Mouse (Mus musculus): ENCODE results near the gene Mag. TPM values are rescaled to one million over a fixed set of nuclear protein-coding genes. Genes with fewer than 3 reads are reported as not detected.

Gene Mag
- 0.99 and 1.1 TPM in 2 replicates for polyA plus RNA-seq (2012; rRNA removed)

DNA sequence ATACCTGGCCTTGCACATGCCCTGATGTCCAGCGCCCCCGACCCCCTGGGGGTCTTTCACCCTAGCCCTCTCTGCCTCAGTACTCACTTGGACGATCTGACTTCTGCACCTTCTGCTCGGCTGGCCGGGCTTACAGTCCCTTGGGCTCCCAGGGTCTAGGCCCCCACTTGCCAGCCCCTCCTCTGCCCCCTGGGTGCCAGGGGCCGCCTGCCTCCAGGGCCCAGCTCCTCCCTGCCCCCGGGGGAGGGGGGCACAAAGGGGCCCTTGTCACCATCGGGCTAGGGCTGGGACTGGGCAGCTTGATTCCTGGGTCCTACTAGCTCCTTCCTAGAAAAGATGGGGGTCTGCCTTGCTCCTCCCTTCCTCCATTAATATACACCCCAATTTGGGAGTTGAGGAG, at the start of gene Mag:
TSS of gene Mag (minus strand) at position 142 of the 400 bp plus-strand sequence.

DNA sequence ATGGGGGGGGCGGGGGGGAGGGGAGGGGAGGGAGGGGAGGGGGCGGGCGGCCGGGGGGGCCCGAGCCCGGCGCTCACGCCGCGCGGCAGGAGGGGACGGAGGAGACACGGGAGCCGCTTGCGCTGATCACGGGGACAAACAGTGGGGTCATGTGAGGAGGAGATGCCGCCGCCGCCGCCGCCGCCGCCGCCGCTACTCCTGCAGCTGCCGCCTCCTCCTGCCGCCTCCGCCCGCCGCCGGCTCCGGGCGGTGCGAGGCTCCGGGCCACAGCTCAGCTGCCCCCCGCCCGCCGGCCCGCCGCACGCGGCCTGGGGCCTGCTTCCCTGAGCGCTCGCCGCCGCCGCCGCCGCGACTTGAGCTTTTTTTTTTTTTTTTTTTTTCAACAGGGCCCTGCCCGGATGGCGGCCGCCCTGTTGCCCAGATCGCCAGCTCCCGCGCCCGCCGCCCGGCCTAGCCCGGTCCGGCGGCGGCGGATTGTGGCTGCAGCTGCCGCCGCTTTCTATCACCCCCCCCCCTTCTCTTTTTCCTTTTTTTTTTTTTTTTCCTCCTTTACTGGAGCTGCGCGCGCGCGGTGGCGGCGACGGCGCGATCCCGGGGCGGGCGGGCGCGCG, 42.2 kb upstream of the Mag start, which contains the start of gene Usf2:
TSS of gene Usf2 (minus strand) at position 48 of the 611 bp plus-strand sequence.

DNA sequence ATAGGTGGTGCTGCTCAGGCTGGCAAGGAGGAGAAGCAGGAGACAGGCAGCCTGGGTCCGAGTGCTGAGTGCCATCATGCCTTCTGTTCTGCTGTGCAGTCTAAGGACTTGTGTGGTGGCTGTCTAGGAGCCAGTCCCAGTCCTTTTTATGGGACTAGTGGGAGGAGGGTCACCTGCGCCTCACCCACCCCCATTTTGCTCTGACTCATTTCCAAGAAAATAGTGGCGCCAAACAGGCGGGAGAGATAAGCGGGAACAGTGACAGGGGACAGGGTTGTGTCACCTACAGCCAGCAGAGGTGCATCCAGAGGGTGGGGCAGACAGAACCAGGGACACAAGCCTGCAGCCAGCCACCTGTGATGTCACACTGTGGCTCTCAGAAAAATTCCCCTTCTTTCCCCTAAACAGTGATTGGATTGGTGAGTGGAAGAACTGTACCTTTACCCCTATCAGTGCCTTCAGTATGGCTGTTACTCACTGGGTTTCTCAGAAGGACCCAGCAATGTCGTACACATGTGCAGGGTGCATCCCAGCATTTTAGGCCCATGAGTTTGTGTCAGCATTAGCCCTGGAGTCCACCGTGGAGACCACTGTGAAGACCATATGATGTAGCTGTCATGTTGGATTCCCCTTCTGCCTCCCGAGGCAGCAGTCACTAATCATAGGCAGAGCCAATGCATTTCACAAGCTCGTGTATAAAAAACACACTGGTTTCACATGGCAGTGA, 29.4 kb upstream of the Mag start, which contains the start of gene Hamp:
TSS of gene Hamp (minus strand) at position 124 of the 727 bp plus-strand sequence.

DNA sequence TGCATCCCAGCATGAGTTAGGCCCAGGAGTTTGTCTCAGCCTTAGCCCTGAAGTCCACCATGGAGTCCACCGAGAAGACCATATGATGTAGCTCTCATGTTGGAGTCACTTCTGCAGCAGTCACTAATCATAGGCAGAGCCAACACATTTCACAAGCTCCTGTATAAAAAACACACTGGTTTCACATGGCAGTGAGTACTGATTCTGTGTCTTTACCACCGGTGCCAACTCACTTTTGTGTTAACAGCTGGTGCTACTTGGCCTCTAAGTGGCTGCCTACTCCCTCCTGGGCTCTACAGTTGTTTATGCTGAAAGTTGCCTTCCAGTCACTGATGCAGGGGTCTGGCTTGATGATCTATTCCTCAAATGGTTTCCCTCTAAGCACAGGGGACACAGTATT, 9.9 kb upstream of the Mag start, which contains the start of gene Hamp2:
TSS of gene Hamp2 (minus strand) at position 101 of the 400 bp plus-strand sequence.

DNA sequence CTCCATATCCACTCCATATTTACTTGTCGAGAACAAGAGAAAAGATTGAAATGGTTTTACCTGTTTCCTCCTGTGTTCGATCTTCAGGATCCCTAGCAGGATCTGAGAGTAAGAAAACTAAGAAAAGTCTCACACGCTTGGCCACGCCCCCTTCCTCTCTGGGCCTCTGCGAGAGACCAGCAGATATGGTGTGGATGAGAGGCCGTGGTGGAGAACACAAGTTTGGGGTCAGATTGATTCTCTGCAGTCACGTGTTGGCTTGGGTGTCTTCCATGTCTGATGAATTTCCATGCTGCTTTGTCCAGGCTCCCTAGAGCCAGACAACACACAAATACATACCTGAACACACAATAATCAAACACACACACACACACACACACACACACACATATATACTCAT, 34.5 kb downstream of the Mag start, which contains the start of gene Cd22:
TSS of gene Cd22 (minus strand) at position 167 of the 400 bp plus-strand sequence.

DNA sequence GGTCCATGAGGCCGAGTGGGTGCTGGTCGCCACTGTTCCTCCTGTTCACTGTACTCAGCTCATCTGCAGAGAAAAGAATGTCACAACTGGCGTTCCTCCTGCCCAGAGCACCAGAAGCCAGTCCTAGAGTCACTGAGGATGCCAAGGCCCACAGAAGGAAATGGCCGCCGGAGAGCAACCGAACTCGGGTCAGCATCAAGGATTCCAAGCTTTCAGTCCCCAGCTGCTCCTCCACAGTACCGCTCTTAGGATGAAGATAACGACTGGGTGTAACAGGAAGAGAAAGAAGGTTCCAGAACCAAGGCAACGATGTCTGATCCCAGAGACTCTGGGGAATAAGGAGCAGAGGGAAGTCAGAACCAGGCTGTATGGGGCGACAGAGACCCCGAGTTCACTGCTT, 53.2 kb downstream of the Mag start, which contains the start of gene Ffar1:
TSS of gene Ffar1 (minus strand) at position 101 of the 400 bp plus-strand sequence.

DNA sequence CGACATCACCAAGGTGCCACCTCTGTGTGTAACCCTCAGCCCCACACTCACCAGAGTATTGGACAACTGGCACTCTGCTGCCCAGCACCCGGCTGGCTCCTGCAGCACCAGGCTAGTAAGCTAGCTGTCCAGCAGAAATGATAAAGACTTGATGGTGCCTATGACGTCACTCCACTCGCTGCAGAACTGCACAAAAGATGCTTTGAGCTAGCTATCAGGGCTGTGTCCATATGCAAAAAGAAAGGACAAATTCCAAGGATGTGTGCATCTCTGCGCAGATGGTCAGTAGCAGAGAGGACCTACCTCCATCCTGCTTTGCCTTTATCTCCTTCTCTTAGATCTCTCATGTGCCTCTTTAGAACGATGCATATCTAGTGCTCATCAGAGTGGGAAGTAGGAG, 58.6 kb downstream of the Mag start, which contains the start of gene Ffar3:
TSS of gene Ffar3 (minus strand) at position 101 of the 400 bp plus-strand sequence.

Other genes with a start within 250 kb of the Mag start
- 17.8 and 20.4 TPM in 2 replicates for gene Haus5, start 249.9 kb downstream of the Mag start, polyA plus RNA-seq (2012; rRNA removed)
- not detected in 2 replicates for gene Pmis2, start 243.3 kb downstream of the Mag start, polyA plus RNA-seq (2012; rRNA removed)
- 1.6 and 4.1 TPM in 2 replicates for gene 2200002J24Rik, start 215.9 kb downstream of the Mag start, polyA plus RNA-seq (2012; rRNA removed)
- 1.9 and 3.4 TPM in 2 replicates for gene Atp4a, start 202.7 kb downstream of the Mag start, polyA plus RNA-seq (2012; rRNA removed)
- gene Tmem147, start 185.3 kb downstream of the Mag start, polyA plus RNA-seq (2012; rRNA removed), result 293 and 358 TPM in 2 replicates
- gene Gapdhs, start 171.2 kb downstream of the Mag start, polyA plus RNA-seq (2012; rRNA removed), result not detected in 2 replicates
- 7.5 and 9.7 TPM in 2 replicates for gene Sbsn, start 163.4 kb downstream of the Mag start, polyA plus RNA-seq (2012; rRNA removed)
- 36.0 and 40.0 TPM in 2 replicates for gene Dmkn, start 151.1 kb downstream of the Mag start, polyA plus RNA-seq (2012; rRNA removed)
- not detected in 2 replicates for gene Krtdap, start 127.0 kb downstream of the Mag start, polyA plus RNA-seq (2012; rRNA removed)
- 5.7 and 6.9 TPM in 2 replicates for gene Ffar2, start 91.1 kb downstream of the Mag start, polyA plus RNA-seq (2012; rRNA removed)
- not detected in 2 replicates for gene Ffar3, start 58.7 kb downstream of the Mag start, polyA plus RNA-seq (2012; rRNA removed)
- 0.02 and 0.07 TPM in 2 replicates for gene Ffar1, start 53.3 kb downstream of the Mag start, polyA plus RNA-seq (2012; rRNA removed)
- gene Cd22, start 34.5 kb downstream of the Mag start, polyA plus RNA-seq (2012; rRNA removed), result 1.4 and 1.6 TPM in 2 replicates
- gene Hamp2, start 9.8 kb upstream of the Mag start, polyA plus RNA-seq (2012; rRNA removed), result 3.6 and 6.3 TPM in 2 replicates
- 2.3 and 5.6 TPM in 2 replicates for gene Hamp, start 29.2 kb upstream of the Mag start, polyA plus RNA-seq (2012; rRNA removed)
- gene Usf2, start 41.9 kb upstream of the Mag start, polyA plus RNA-seq (2012; rRNA removed), result 245 and 388 TPM in 2 replicates
- 139 and 178 TPM in 2 replicates for gene Lsr, start 58.6 kb upstream of the Mag start, polyA plus RNA-seq (2012; rRNA removed)
- 3.3 and 3.7 TPM in 2 replicates for gene Fam187b, start 58.9 kb upstream of the Mag start, polyA plus RNA-seq (2012; rRNA removed)
- 45.3 and 62.0 TPM in 2 replicates for gene Fxyd5, start 127.6 kb upstream of the Mag start, polyA plus RNA-seq (2012; rRNA removed)
- gene Fxyd7, start 136.6 kb upstream of the Mag start, polyA plus RNA-seq (2012; rRNA removed), result 10.8 and 13.2 TPM in 2 replicates
- gene Fxyd1, start 142.3 kb upstream of the Mag start, polyA plus RNA-seq (2012; rRNA removed), result 373 and 445 TPM in 2 replicates
- gene Lgi4, start 144.5 kb upstream of the Mag start, polyA plus RNA-seq (2012; rRNA removed), result 5.8 and 6.0 TPM in 2 replicates
- gene Fxyd3, start 161.8 kb upstream of the Mag start, polyA plus RNA-seq (2012; rRNA removed), result 28.6 and 41.3 TPM in 2 replicates
- 17.8 and 20.1 TPM in 2 replicates for gene Hpn, start 200.4 kb upstream of the Mag start, polyA plus RNA-seq (2012; rRNA removed)
- 41.7 and 53.9 TPM in 2 replicates for gene Scn1b, start 212.1 kb upstream of the Mag start, polyA plus RNA-seq (2012; rRNA removed)
- gene Gramd1a, start 241.0 kb upstream of the Mag start, polyA plus RNA-seq (2012; rRNA removed), result 237 and 249 TPM in 2 replicates